Mouse (Mus musculus) ES-E14 (cell line): ENCODE data around the gene Alg12.

Experiments
- CHD2 ChIP-seq: IDR thresholded peaks from 2 replicates; pipeline ENCODE4 v1.6.1; 2014; ENCODE audit warnings: mild to moderate bottlenecking, low read depth, low read length, inconsistent platforms
- MAFK ChIP-seq: IDR thresholded peaks from 2 replicates; pipeline ENCODE4 v1.6.1; 2014; ENCODE audit warnings: mild to moderate bottlenecking, low read depth, low read length, inconsistent platforms; ENCODE audit not compliant: insufficient read depth
- ZC3H11A ChIP-seq: IDR thresholded peaks from 2 replicates; pipeline ENCODE4 v1.6.1; 2012; ENCODE audit warnings: low read depth, mild to moderate bottlenecking, inconsistent platforms, low read length, borderline replicate concordance
- ZNF384 ChIP-seq: IDR thresholded peaks from 2 replicates; pipeline ENCODE4 v1.6.1; 2012; ENCODE audit warnings: low read depth, low read length, inconsistent platforms

DNA sequence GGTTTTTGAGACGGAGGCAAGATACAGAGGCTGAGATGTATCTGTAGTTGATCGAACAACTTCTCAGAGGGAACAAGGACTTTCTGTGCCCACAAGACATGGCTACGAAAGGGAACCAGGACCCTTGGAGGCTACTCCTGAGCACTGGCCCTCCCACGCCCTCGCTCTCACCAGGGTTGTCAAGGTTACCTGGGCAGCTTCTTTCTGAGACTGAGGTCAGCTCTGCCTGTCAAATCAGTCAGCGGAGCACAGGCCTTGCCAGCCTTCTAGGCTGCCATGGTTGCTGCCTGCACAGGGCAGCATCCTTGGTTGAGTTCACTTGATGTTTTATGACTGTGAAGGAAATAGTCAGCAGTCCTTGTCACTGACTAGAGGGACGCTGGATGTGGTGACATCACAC is 3.4 kb upstream of the Alg12 start:
- no peak for TF ChIP-seq MAFK
- TF ChIP-seq ZC3H11A, result no peak
- no peak for TF ChIP-seq ZNF384
- no peak for TF ChIP-seq CHD2
